Mouse (Mus musculus) limb, embryonic 14.5 days (tissue): ENCODE results near the gene Mrps6. TPM values are rescaled to one million over a fixed set of nuclear protein-coding genes. Genes with fewer than 3 reads are reported as not detected.
"Not testable (repeated sequence)": the region's sequence is repeated elsewhere in the genome, so short reads cannot be mapped to it uniquely, and the experiment has no call there.

Experiments
- ATAC-seq: fragments of 200-750 bp; cut with Nextera tagmentation; 2 replicates; pipeline ENCODE4 v1.8.0; 2017; ENCODE audit warnings: low read depth, moderate number of reproducible peaks, moderate TSS enrichment; ENCODE audit not compliant: low FRiP score
- DNase-seq: peaks from one replicate; pipeline ENCODE4 v3.0.0-alpha.2; 2015; ENCODE audit warnings: low spot score
- H3K27ac ChIP-seq: fragments of 300-500 bp; sonication (generic); replicated peaks from 2 replicates; pipeline ENCODE4 v1.5.1; 2014; ENCODE audit warnings: low read depth, mild to moderate bottlenecking, low read length, moderate library complexity, mixed read lengths
- H3K27me3 ChIP-seq: fragments of 300-500 bp; sonication (generic); 2 replicates; pipeline ENCODE4 v1.6.1; 2014; ENCODE audit warnings: low read length, mixed read lengths; ENCODE audit not compliant: control insufficient read depth, insufficient read depth
- H3K36me3 ChIP-seq: fragments of 300-500 bp; sonication (generic); 2 replicates; pipeline ENCODE4 v1.6.1; 2014; ENCODE audit warnings: mild to moderate bottlenecking, low read length, moderate library complexity, mixed read lengths; ENCODE audit not compliant: control insufficient read depth, insufficient read depth
- H3K4me1 ChIP-seq: fragments of 300-500 bp; sonication (generic); 2 replicates; pipeline ENCODE4 v1.6.1; 2014; ENCODE audit warnings: antibody characterized with exemption, low read length, mixed read lengths; ENCODE audit not compliant: control insufficient read depth, insufficient read depth
- H3K4me2 ChIP-seq: fragments of 300-500 bp; sonication (generic); replicated peaks from 2 replicates; pipeline ENCODE4 v1.6.1; 2014; ENCODE audit warnings: low read depth, mild to moderate bottlenecking, low read length, moderate library complexity; ENCODE audit not compliant: severe bottlenecking
- H3K4me3 ChIP-seq: fragments of 300-500 bp; sonication (generic); replicated peaks from 2 replicates; pipeline ENCODE4 v1.5.1; 2014; ENCODE audit warnings: low read length
- H3K9ac ChIP-seq: fragments of 300-500 bp; sonication (generic); 2 replicates; pipeline ENCODE4 v1.6.1; 2014; ENCODE audit warnings: mild to moderate bottlenecking, low read depth, low read length, moderate library complexity; ENCODE audit not compliant: severe bottlenecking
- H3K9me3 ChIP-seq: fragments of 300-500 bp; sonication (generic); 2 replicates; pipeline ENCODE4 v1.6.1; 2016; ENCODE audit warnings: low read length; ENCODE audit not compliant: control insufficient read depth
- POLR2A ChIP-seq: fragments of 200-500 bp; IDR thresholded peaks from 2 replicates; pipeline ENCODE4 v1.8.0; 2012; ENCODE audit warnings: inconsistent platforms, mild to moderate bottlenecking, moderate library complexity, borderline replicate concordance; ENCODE audit not compliant: insufficient read depth, insufficient read length; ENCODE audit errors: extremely low read depth
- WGBS: fragments of 180-500 bp; shearing (Covaris S2); extraction: QIAGEN DNeasy Blood & Tissue Kit; methylation state at CpG from one replicate; pipeline ENCODE4 v1.1.7; 2014; 5-methylcytosine and 5-hydroxymethylcytosine counted together
- polyA plus RNA-seq, 2 experiments: library from polyadenylated mRNA; depleted of rRNA in 1 of 2; stranded (reverse) in 1 of 2; unstranded in 1 of 2; fragments of >200 nt; fragmentation: Nextera tagmentation in 1 of 2; extraction: Ambion mirVana in 1 of 2; gene quantifications; 2 replicates each; pipeline versions ENCODE4 v1.2.1 to v1.2.3; 2012 to 2014

Gene Mrps6
- polyA plus RNA-seq, 2 experiments = 49.5 to 101 TPM

DNA sequence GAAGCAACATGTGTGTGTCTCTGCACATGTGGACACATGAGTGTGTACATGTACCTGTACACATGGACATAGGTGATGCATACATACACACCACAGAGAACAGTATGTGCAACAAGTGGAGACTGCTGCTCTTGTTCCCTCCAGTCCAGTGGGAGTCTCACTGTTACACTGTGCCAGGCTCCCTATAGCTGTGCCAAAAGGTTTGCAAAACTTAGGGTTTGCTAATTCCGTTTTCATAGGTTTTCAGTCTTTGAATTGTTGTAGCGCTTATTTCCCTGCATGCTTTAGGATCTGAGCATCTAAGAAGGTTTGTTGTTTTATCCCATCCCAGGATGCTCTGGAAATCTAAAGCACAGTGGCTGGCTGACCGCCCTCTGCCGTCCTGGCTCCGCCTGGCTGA lies 33.8 kb downstream of the Mrps6 start:
- 0 out of 2 replicates have a peak, but pooled peaks cover 3% of the 10 kb centered on the region for H3K36me3 ChIP-seq
- H3K4me2 ChIP-seq = no peak overlapping the region
- H3K27me3 ChIP-seq = no peaks in the 10 kb centered on the region
- ATAC-seq (no peak), DNase-seq (no peak)
- 88% methylated on average over 5 of the region's 5 CpGs for WGBS
- no peaks in the 10 kb centered on the region for H3K9me3 ChIP-seq
- no peak overlapping the region for H3K9ac ChIP-seq
- TF ChIP-seq POLR2A = no peak
- no peak overlapping the region for H3K4me3 ChIP-seq
- H3K4me1 ChIP-seq = peaks cover 6% of the 10 kb centered on the region
- no peak overlapping the region for H3K27ac ChIP-seq

DNA sequence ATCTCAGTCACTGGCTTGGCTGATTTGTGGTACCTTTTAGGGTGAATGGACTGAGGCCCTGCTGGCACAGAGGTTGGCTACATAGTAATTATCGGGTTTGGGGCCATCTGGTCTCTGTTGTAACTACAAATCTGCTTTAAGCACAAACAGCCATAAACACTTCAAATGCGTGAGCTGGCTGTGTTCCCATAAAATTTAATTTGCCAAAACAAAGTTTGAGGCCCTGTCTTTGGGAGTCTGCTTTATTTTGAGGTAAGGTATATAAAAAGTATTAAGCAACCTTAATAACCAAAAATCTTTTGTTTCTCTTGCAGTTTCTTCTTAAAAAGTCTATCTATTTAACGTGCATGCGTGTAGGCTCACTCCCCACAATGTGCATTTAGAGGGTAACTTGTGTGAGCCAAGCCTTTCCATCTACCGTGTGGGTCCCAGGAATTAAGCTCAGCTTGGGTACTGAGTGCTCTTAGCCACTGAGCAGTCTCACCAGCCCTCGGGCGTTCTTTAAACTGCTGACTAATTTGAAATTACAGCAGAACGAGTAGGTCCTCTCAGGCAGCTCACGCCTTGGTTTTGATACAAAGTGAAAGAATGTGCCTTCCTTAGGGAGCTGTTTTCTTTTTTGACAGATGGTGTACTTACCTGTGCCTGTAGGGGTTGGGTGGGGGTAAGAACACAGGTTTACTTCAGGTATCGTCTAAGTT lies 40.4 kb downstream of the Mrps6 start:
- Histone ChIP-seq H3K27me3 (no peaks in the 10 kb centered on the region), H3K27ac (no peak overlapping the region), H3K4me1 (peaks cover 18% of the 10 kb centered on the region), H3K4me3 (no peak overlapping the region), H3K9ac (no peak overlapping the region), H3K36me3 (peaks cover 20% of the 10 kb centered on the region), H3K9me3 (no peaks in the 10 kb centered on the region), H3K4me2 (no peak overlapping the region)
- no peak for TF ChIP-seq POLR2A
- WGBS = 17% methylated on average over 10 of the region's 10 CpGs
- no peak for DNase-seq
- ATAC-seq = no peak; the same call in 1 of the 2 replicates

DNA sequence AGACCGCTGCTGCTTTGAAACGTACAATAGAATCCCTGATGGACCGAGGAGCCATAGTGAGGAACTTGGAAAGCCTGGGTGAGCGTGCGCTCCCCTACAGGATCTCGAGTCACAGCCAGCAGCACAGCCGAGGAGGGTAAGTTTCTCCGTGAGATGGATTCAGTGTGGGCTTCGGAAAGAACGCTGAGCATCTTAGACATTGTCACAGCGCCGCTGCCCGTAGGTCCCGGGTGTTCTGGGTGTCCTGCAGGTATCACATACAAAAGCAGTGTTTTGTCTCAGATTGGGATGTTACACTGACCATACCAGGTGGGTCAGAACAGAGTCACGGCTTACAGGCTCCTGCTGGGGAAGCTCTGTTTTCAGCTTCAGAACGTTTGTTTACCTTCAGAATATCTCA lies 41.5 kb downstream of the Mrps6 start:
- no peak overlapping the region for H3K27ac ChIP-seq
- no peak for ATAC-seq
- no peak for TF ChIP-seq POLR2A
- no peak overlapping the region for H3K4me3 ChIP-seq
- no peak overlapping the region for H3K4me2 ChIP-seq
- H3K9ac ChIP-seq = no peak overlapping the region
- 75% methylated on average over 16 of the region's 16 CpGs for WGBS
- H3K36me3 ChIP-seq = peaks cover 20% of the 10 kb centered on the region
- no peak for DNase-seq
- H3K9me3 ChIP-seq = no peaks in the 10 kb centered on the region
- peaks cover 18% of the 10 kb centered on the region for H3K4me1 ChIP-seq
- H3K27me3 ChIP-seq = no peaks in the 10 kb centered on the region

DNA sequence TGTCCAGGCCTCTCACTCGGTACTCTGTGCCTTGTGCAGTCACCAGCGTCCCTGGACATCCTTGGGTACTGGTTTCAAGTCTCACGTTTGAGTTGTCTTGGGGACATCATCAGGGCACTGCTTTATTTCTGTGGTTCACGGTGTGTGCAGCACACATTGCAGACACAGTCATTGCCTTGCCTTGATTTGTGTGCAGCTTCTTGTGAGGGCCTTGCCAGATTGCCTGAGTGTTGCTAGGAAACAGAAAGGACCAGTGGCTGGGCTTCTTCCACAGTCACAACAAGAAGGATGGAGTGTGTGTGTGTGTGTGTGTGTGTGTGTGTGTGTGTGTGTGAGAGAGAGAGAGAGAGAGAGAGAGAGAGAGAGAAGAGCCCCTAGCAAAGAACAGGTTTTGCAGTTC lies 42.0 kb downstream of the Mrps6 start:
- Histone ChIP-seq H3K9ac (no peak overlapping the region), H3K4me2 (no peak overlapping the region), H3K27ac (no peak overlapping the region), H3K27me3 (no peaks in the 10 kb centered on the region), H3K4me3 (no peak overlapping the region), H3K36me3 (peaks cover 20% of the 10 kb centered on the region), H3K9me3 (no peaks in the 10 kb centered on the region), H3K4me1 (peaks cover 18% of the 10 kb centered on the region)
- TF ChIP-seq POLR2A = no peak
- no peak for DNase-seq
- no peak for ATAC-seq
- WGBS = 62% methylated on average over 4 of the region's 4 CpGs

DNA sequence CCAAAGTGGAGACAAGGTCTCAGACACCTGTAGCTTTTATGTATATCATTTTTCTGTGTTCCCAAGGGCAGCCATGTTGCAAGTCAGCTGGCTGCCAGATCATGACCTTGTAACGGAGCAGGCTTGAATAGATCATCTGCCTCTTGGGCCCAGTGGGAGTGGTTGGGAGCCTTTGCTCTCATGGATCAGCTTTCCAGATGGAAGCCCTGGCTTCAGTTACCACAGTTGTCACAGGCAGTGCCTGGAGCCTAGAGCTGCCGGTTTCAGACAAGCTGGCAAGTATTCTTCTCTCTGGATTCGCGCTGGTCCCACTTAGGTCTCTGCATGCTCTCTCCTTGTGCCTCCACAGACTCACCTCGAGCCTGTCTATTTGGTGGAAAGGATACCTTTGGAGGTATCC lies 44.0 kb downstream of the Mrps6 start:
- no peak for TF ChIP-seq POLR2A
- WGBS = 79% methylated on average over 5 of the region's 5 CpGs
- Histone ChIP-seq H3K27me3 (no peaks in the 10 kb centered on the region), H3K4me3 (no peak overlapping the region), H3K36me3 (peaks cover 24% of the 10 kb centered on the region), H3K27ac (no peak overlapping the region), H3K4me2 (no peak overlapping the region), H3K9me3 (no peaks in the 10 kb centered on the region), H3K4me1 (peaks cover 18% of the 10 kb centered on the region), H3K9ac (no peak overlapping the region)
- DNase-seq = no peak
- no peak for ATAC-seq

DNA sequence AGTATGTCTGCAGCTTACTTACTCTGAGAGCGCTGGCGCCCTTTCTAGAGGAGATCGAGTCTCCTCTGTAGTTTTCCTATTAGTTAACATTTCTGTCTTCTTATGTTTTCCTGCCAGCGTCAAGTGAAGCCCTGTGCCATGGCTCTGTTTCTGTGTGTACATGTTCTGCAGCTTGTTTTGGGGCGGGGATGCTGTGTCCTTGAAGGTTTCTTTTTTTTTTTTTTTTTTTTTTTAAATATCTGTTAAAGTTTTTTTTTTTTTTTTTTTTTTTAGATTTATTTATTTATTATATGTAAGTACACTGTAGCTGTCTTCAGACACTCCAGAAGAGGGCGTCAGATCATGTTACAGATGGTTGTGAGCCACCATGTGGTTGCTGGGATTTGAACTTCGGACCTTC lies 44.9 kb downstream of the Mrps6 start:
- ATAC-seq, H3K27ac ChIP-seq: not testable (repeated sequence)
- WGBS = 98% methylated on average over 6 of the region's 7 CpGs

More for the DNA sequence above, 44.9 kb downstream of the Mrps6 start:
- H3K4me1 ChIP-seq = peaks cover 14% of the 10 kb centered on the region
- H3K9me3 ChIP-seq, H3K4me3 ChIP-seq, H3K9ac ChIP-seq, H3K27me3 ChIP-seq, DNase-seq, H3K4me2 ChIP-seq: not testable (repeated sequence)
- H3K36me3 ChIP-seq = peaks cover 23% of the 10 kb centered on the region
